Comparison of ENCODE assay signal across 8 mouse cellular contexts in genomic region chr1:54665582-54666405, GRCm38 (mm10).
A peak's percentile ranks its signal among the peaks of the same experiment; 100 is the strongest.
DNase-seq lines count a peak whose midpoint lies in the region; TF ChIP-seq lines count a peak whose summit lies in the region.

No protein-coding gene starts in this region.

- WGBS in bone marrow, adult 2 months = 69% methylated on average over 8 of the region's 8 CpGs

- no peaks in the 10 kb centered on the region for H3K27me3 ChIP-seq in splenic B cell, adult 2 months (ENCODE audit: control insufficient read depth, insufficient read depth, low read length, poor library complexity, severe bottlenecking)

- no peak for TF ChIP-seq POLR2A in bone marrow, adult 2 months (IDR thresholded peaks at IDR 0.05; ENCODE audit: borderline replicate concordance, control insufficient read depth, low read depth, low read length)
- TF ChIP-seq POLR2A in embryonic fibroblast, embryonic 13.5 days (IDR thresholded peaks at IDR 0.05; ENCODE audit: low read depth, low read length) = no peak

- peaks cover 33% of the 10 kb centered on the region for H3K36me3 ChIP-seq in splenic B cell, adult 2 months (ENCODE audit: control insufficient read depth, insufficient read depth, low read length, poor library complexity, severe bottlenecking)

- DNase-seq in adrenal gland, postnatal 10 days = peak; percentile 47
- DNase-seq in adrenal gland, postnatal 4 days (ENCODE audit: low spot score in 2 of 2) = no peak
- DNase-seq in 3T3-L1 (ENCODE audit: low read depth, low spot score) = peak; percentile 90
- peak; percentile 43 to 48 for DNase-seq in kidney, postnatal 25 days
- peak; percentile 45 for DNase-seq in lung, postnatal 14 days
- peak; percentile 88 for DNase-seq in splenic B cell, adult 2 months (ENCODE audit: low read depth, low spot score)

- no peak overlapping the region for H3K4me3 ChIP-seq in bone marrow, adult 2 months (replicated peaks; ENCODE audit: control insufficient read depth, low read depth, low read length)
- no peak overlapping the region for H3K4me3 ChIP-seq in embryonic fibroblast, embryonic 13.5 days (ENCODE audit: insufficient read depth, low read length)

- no peak overlapping the region for H3K27ac ChIP-seq in bone marrow, adult 2 months (ENCODE audit: control insufficient read depth, insufficient read depth, low read depth, low read length, poor library complexity)
- H3K27ac ChIP-seq in embryonic fibroblast, embryonic 13.5 days (ENCODE audit: insufficient read depth, low read length) = no peak overlapping the region

- TF ChIP-seq CTCF in bone marrow, adult 2 months (IDR thresholded peaks at IDR 0.05; ENCODE audit: control insufficient read depth, insufficient read depth, low read length) = 0 out of 2 replicates have a peak, but pooled peaks have one; percentile 11
- 0 out of 2 replicates have a peak, but pooled peaks have one; percentile 11 for TF ChIP-seq CTCF in embryonic fibroblast, embryonic 13.5 days (IDR thresholded peaks at IDR 0.05; ENCODE audit: borderline replicate concordance, insufficient read depth, low read length)

- no peaks in the 10 kb centered on the region for H3K4me1 ChIP-seq in bone marrow, adult 2 months (ENCODE audit: control insufficient read depth, insufficient read depth, low read length)
- no peaks in the 10 kb centered on the region for H3K4me1 ChIP-seq in embryonic fibroblast, embryonic 13.5 days (ENCODE audit: control insufficient read depth, insufficient read depth, low read length)

Comparison
In these comparisons a context has a peak if more than half of its experiments do, and no peak if none do; other contexts are left out.
1. DNase-seq: peak in adrenal gland, postnatal 10 days (single experiment), 3T3-L1 (single experiment), kidney, postnatal 25 days (2 of 2), lung, postnatal 14 days (single experiment) and splenic B cell, adult 2 months (single experiment); none in adrenal gland, postnatal 4 days (0 of 2).